Mouse (Mus musculus): ENCODE results near the gene Hmcn1.

DNA sequence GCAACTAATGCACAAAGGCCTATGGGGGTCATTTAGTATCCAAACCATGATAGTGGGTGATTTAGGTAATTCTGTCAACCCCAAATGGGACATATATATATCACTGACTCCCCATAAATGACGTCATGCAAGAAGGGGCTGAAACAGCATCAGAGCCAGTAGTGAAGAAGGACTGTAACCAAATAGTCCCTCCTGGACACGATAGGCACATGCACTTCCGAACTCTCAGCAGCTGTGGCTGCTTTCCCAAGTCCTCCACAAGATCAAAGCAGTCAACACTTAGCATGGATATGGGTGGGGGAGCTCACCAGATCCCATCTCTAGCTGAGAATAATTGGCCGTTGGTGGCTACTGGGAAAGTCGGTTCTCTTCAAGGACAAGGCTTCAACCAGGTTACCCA is 42.2 kb downstream of the Hmcn1 start:
- TF ChIP-seq CTCF (conservative IDR thresholded peaks at IDR 0.05; ENCODE audit: low read length) = no peak
- TF ChIP-seq POU5F1 (IDR thresholded peaks at IDR 0.05; ENCODE audit: borderline replicate concordance, low read length) = no peak
